In the genomic region with DNA sequence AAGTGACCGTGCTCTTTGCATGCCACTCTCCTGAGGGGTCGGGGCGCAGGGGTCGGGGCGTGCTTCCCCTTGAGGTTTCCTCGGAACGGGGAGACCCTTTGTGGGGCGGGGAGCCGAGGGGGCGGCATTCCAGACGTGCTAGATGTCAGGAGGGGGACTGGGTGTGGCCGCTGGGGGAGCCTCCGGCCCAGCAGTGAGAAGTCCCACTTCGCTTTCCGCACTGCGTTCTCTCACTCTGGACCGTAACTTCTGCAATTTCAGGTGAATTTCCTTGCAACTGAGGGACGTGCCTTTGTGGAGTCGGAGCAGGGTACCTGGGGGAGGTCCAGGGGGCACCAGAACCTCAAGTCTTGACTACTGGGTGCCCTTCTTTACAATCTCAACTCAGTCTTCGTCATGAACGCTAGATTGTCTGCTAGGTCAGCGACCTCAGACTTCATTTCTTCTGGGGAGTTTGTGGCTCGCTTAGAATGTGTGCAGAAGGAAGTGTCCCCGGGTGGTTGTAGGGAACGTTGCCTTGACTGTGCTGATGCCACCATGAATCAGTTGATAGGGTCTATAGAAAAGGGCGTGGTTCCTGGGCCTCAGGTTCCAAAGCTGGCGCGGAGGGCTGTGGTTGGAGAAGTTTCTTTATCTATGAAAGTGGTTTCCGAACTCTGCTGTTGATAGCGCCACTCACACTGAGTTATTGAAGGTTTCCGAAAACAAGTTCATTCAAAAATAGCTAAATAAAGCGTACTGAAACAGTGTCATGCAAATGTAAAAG, we compare ENCODE assay signal across 8 mouse cellular contexts. TPM values are rescaled to one million over a fixed set of nuclear protein-coding genes. Genes with fewer than 3 reads are reported as not detected.
DNase-seq lines count a peak whose midpoint lies in the region; ATAC-seq and TF ChIP-seq lines count a peak whose summit lies in the region.

No protein-coding gene starts in this region.

- peak overlapping the region; percentile 50 for H3K9ac ChIP-seq in forebrain, embryonic 11.5 days (ENCODE audit: low read length)
- peak overlapping the region; percentile 79 for H3K9ac ChIP-seq in intestine, embryonic 14.5 days (ENCODE audit: low read length)
- H3K9ac ChIP-seq in stomach, postnatal 0 days (ENCODE audit: low read length), result peak overlapping the region; percentile 94

- peaks cover 8% of the 10 kb centered on the region; the same call in 1 of the 2 replicates for H3K4me1 ChIP-seq in forebrain, embryonic 11.5 days (replicated peaks; ENCODE audit: control insufficient read depth, insufficient read depth, low read length)
- peaks cover 48% of the 10 kb centered on the region for H3K4me1 ChIP-seq in intestine, embryonic 14.5 days (replicated peaks; ENCODE audit: control insufficient read depth, insufficient read depth, low read length)
- H3K4me1 ChIP-seq in stomach, postnatal 0 days (replicated peaks; ENCODE audit: control insufficient read depth, insufficient read depth), result peaks cover 22% of the 10 kb centered on the region

- 6% methylated on average over 32 of the region's 32 CpGs for WGBS in forebrain, embryonic 11.5 days
- 9% methylated on average over 31 of the region's 32 CpGs for WGBS in intestine, embryonic 14.5 days
- under 1% methylated on average over 32 of the region's 32 CpGs for whole genome bisulfite sequencing in macrophage (ENCODE audit: missing documents)
- 3% methylated on average over 30 of the region's 32 CpGs for WGBS in stomach, postnatal 0 days

- TF ChIP-seq EP300 in stomach, postnatal 0 days (optimal IDR thresholded peaks at IDR 0.05), result no peak

- ATAC-seq in forebrain, embryonic 11.5 days (replicated peaks; ENCODE audit: low FRiP score), result no peak
- ATAC-seq in intestine, embryonic 14.5 days (replicated peaks; ENCODE audit: low FRiP score, low TSS enrichment, low read depth), result peak; percentile 34
- ATAC-seq in stomach, postnatal 0 days (ENCODE audit: low FRiP score, low TSS enrichment), result peak; percentile 27; the same call in 1 of the 2 replicates

- H3K27ac ChIP-seq in forebrain, embryonic 11.5 days (ENCODE audit: low read depth, low read length), result no peak overlapping the region
- H3K27ac ChIP-seq in intestine, embryonic 14.5 days (ENCODE audit: low read depth), result peak overlapping the region; percentile 85
- H3K27ac ChIP-seq in macrophage, result peak overlapping the region; percentile 88
- H3K27ac ChIP-seq in stomach, postnatal 0 days (replicated peaks), result peak overlapping the region; percentile 98

- H3K4me3 ChIP-seq in forebrain, embryonic 11.5 days (ENCODE audit: low read depth, low read length), result peak overlapping the region; percentile 42
- peak overlapping the region; percentile 50 for H3K4me3 ChIP-seq in intestine, embryonic 14.5 days (ENCODE audit: low read depth, low read length)
- H3K4me3 ChIP-seq in macrophage (ENCODE audit: inconsistent target), result peak overlapping the region; percentile 74
- peak overlapping the region; percentile 90 for H3K4me3 ChIP-seq in stomach, postnatal 0 days (ENCODE audit: low read depth, low read length)

- no peaks in the 10 kb centered on the region for H3K9me3 ChIP-seq in forebrain, embryonic 11.5 days (ENCODE audit: control insufficient read depth, low read length)
- H3K9me3 ChIP-seq in intestine, embryonic 14.5 days (ENCODE audit: control insufficient read depth, low read length), result no peaks in the 10 kb centered on the region
- no peaks in the 10 kb centered on the region for H3K9me3 ChIP-seq in stomach, postnatal 0 days (ENCODE audit: control insufficient read depth, low read length)

- H3K27me3 ChIP-seq in forebrain, embryonic 11.5 days (ENCODE audit: control insufficient read depth, insufficient read depth, low read length), result peaks cover 18% of the 10 kb centered on the region
- H3K27me3 ChIP-seq in intestine, embryonic 14.5 days (replicated peaks; ENCODE audit: control insufficient read depth, insufficient read depth, low read length), result 0 out of 2 replicates have a peak, but pooled peaks cover 11% of the 10 kb centered on the region
- H3K27me3 ChIP-seq in stomach, postnatal 0 days (ENCODE audit: control insufficient read depth, insufficient read depth, low read length), result no peaks in the 10 kb centered on the region

- DNase-seq in adrenal gland, postnatal 10 days, result peak; percentile 64
- no peak for DNase-seq in adrenal gland, postnatal 4 days (ENCODE audit: low spot score in 2 of 2)
- DNase-seq in MEL-GATA-1-ER (ENCODE audit: extremely low read depth, low read depth), result peak; percentile 74
- DNase-seq in forebrain, embryonic 11.5 days (ENCODE audit: low spot score), result peak; percentile 68
- peak; percentile 81 for DNase-seq in intestine, embryonic 14.5 days (ENCODE audit: low spot score)
- no peak for DNase-seq in stomach, postnatal 0 days (ENCODE audit: low spot score)
- DNase-seq in cerebellum, adult 11 months, result no peak

- no peak for TF ChIP-seq CTCF in stomach, postnatal 0 days (IDR thresholded peaks at IDR 0.05; ENCODE audit: low read depth)

- H3K36me3 ChIP-seq in forebrain, embryonic 11.5 days (ENCODE audit: control insufficient read depth, insufficient read depth, low read length), result no peaks in the 10 kb centered on the region
- no peaks in the 10 kb centered on the region for H3K36me3 ChIP-seq in intestine, embryonic 14.5 days (ENCODE audit: control insufficient read depth, insufficient read depth, low read length)
- H3K36me3 ChIP-seq in macrophage (ENCODE audit: inconsistent target), result no peaks in the 10 kb centered on the region; the same call in 1 of the 2 replicates
- H3K36me3 ChIP-seq in stomach, postnatal 0 days (ENCODE audit: control insufficient read depth, insufficient read depth, low read length), result no peaks in the 10 kb centered on the region

- H3K79me2 ChIP-seq in macrophage (ENCODE audit: inconsistent target), result peaks cover 52% of the 10 kb centered on the region

- peak overlapping the region; percentile 79 for H3K4me2 ChIP-seq in forebrain, embryonic 11.5 days (ENCODE audit: low read depth, low read length, severe bottlenecking)
- H3K4me2 ChIP-seq in intestine, embryonic 14.5 days (ENCODE audit: low read length), result peak overlapping the region; percentile 71
- peak overlapping the region; percentile 67 for H3K4me2 ChIP-seq in stomach, postnatal 0 days (replicated peaks; ENCODE audit: low read depth)

RNA-seq across cellular contexts. Expression of a gene that starts 0.7 kb away (rescaled TPM):
- 100 to 1,000 TPM; 333 to 340 TPM for total RNA-seq in adrenal gland, postnatal 10 days (2021)
- 100 to 1,000 TPM; 338 to 365 TPM for total RNA-seq in adrenal gland, postnatal 4 days (2021)
- polyA plus RNA-seq in forebrain, embryonic 11.5 days (2014; fragmentation: Nextera tagmentation; extraction: Ambion mirVana), result 154 and 183 TPM in 2 replicates
- polyA plus RNA-seq in intestine, embryonic 14.5 days (2014; fragmentation: Nextera tagmentation; extraction: Ambion mirVana), result 377 and 383 TPM in 2 replicates
- total RNA-seq in macrophage (2018; cell fraction: chromatin; rRNA removed), result 100 to 1,000 TPM in 17 of 26 experiments, 10 to 100 TPM in 9; 47.0 to 591 (median 124) TPM
- total RNA-seq in macrophage (2018; cell fraction: cytosol; rRNA removed), result 100 to 1,000 TPM; 316 to 618 (median 423) TPM
- 100 to 1,000 TPM in 21 of 26 experiments, 10 to 100 TPM in 5; 78.5 to 393 (median 125) TPM for total RNA-seq in macrophage (2018; cell fraction: nucleus; rRNA removed)
- polyA plus RNA-seq in macrophage (2018), result 379 to 759 TPM (median 732 TPM) in 3 replicates
- polyA plus RNA-seq in stomach, postnatal 0 days (2015; fragmentation: Nextera tagmentation; extraction: Ambion mirVana), result 634 and 654 TPM in 2 replicates

RNA-seq across cellular contexts. Expression of a gene that starts 56.4 kb away (rescaled TPM):
- 10 to 100 TPM; 13.2 to 18.0 TPM for total RNA-seq in adrenal gland, postnatal 10 days (2021)
- 10 to 100 TPM; 20.4 to 20.8 TPM for total RNA-seq in adrenal gland, postnatal 4 days (2021)
- polyA plus RNA-seq in forebrain, embryonic 11.5 days (2014; fragmentation: Nextera tagmentation; extraction: Ambion mirVana), result 21.3 and 22.6 TPM in 2 replicates
- 17.4 and 19.2 TPM in 2 replicates for polyA plus RNA-seq in intestine, embryonic 14.5 days (2014; fragmentation: Nextera tagmentation; extraction: Ambion mirVana)
- total RNA-seq in macrophage (2018; cell fraction: chromatin; rRNA removed), result 10 to 100 TPM in 25 of 26 experiments, 1 to 10 TPM in 1; 8.4 to 55.0 (median 30.2) TPM
- total RNA-seq in macrophage (2018; cell fraction: cytosol; rRNA removed), result 1 to 10 TPM; 1.8 to 7.4 (median 4.9) TPM
- total RNA-seq in macrophage (2018; cell fraction: nucleus; rRNA removed), result 10 to 100 TPM in 23 of 26 experiments, 1 to 10 TPM in 3; 9.3 to 53.3 (median 18.7) TPM
- polyA plus RNA-seq in macrophage (2018), result 5.1 to 7.0 TPM (median 5.6 TPM) in 3 replicates
- polyA plus RNA-seq in stomach, postnatal 0 days (2015; fragmentation: Nextera tagmentation; extraction: Ambion mirVana), result 4.3 and 4.8 TPM in 2 replicates

Comparison
In these comparisons a context has a peak if more than half of its experiments do, and no peak if none do; other contexts are left out.
1. DNase-seq: peak in adrenal gland, postnatal 10 days (single experiment), MEL-GATA-1-ER (single experiment), forebrain, embryonic 11.5 days (single experiment) and intestine, embryonic 14.5 days (single experiment); none in adrenal gland, postnatal 4 days (0 of 2), stomach, postnatal 0 days (single experiment) and cerebellum, adult 11 months (single experiment).
2. Peak in every context shown above with its lines, with median percentiles within 50 percentile points of each other: H3K4me2 ChIP-seq, H3K4me3 ChIP-seq and H3K9ac ChIP-seq.